Mouse (Mus musculus) olfactory bulb, adult 2 months (tissue): Measurements from ENCODE around the gene Fbxo41.

Experiments
- CTCF ChIP-seq: fragments of 200-500 bp; IDR thresholded peaks from 2 replicates; pipeline ENCODE4 v1.5.1; 2012; ENCODE audit warnings: low read depth, mild to moderate bottlenecking, low read length, moderate library complexity; ENCODE audit not compliant: insufficient read depth
- POLR2A ChIP-seq: fragments of 200-500 bp; IDR thresholded peaks from 2 replicates; pipeline ENCODE4 v1.6.1; 2012; ENCODE audit warnings: mild to moderate bottlenecking, low read depth, low read length, moderate library complexity; ENCODE audit not compliant: insufficient read depth

GRCm38 (mm10) chr6:85491606-85492005, 11.2 kb downstream of the Fbxo41 start:
- no peak for TF ChIP-seq CTCF
- no peak for TF ChIP-seq POLR2A
